Mouse (Mus musculus) stomach, postnatal 0 days (tissue): ENCODE measurements around the gene Clic4.

Experiments used
- CTCF ChIP-seq: IDR thresholded peaks from 2 replicates; pipeline ENCODE4 v1.5.1; 2016; ENCODE audit warnings: antibody characterized with exemption, low read depth, mild to moderate bottlenecking, moderate library complexity
- EP300 ChIP-seq: optimal IDR thresholded peaks from 2 replicates; pipeline ENCODE3; 2016; ENCODE audit warnings: antibody characterized with exemption

GRCm38 (mm10) chr4:135257881-135258476 lies 14.6 kb downstream of the Clic4 start:
- TF ChIP-seq CTCF (no peak), EP300 (no peak)
